Mouse (Mus musculus) embryonic facial prominence, embryonic 11.5 days (tissue): ENCODE data around the gene Stim1. TPM values are rescaled to one million over a fixed set of nuclear protein-coding genes. Genes with fewer than 3 reads are reported as not detected.

Experiments
- ATAC-seq: fragments of 200-750 bp; cut with Nextera tagmentation; replicated peaks from 2 replicates; pipeline ENCODE4 v1.8.0; 2017; ENCODE audit warnings: low read depth; ENCODE audit not compliant: insufficient number of reproducible peaks, low FRiP score, low TSS enrichment
- DNase-seq: peaks from one replicate; pipeline ENCODE4 v3.0.0-alpha.2; 2015; ENCODE audit warnings: low spot score
- H3K27ac ChIP-seq: fragments of 300-500 bp; sonication (generic); replicated peaks from 2 replicates; pipeline ENCODE4 v1.5.1; 2014; ENCODE audit warnings: mild to moderate bottlenecking, low read depth, low read length, control low read depth
- H3K27me3 ChIP-seq: fragments of 300-500 bp; sonication (generic); 2 replicates; pipeline ENCODE4 v1.6.1; 2014; ENCODE audit warnings: mild to moderate bottlenecking, low read length, moderate library complexity, mixed read lengths; ENCODE audit not compliant: control insufficient read depth, insufficient read depth
- H3K36me3 ChIP-seq: fragments of 300-500 bp; sonication (generic); replicated peaks from 2 replicates; pipeline ENCODE4 v1.6.1; 2014; ENCODE audit warnings: low read depth, mild to moderate bottlenecking, low read length, moderate library complexity, mixed read lengths; ENCODE audit not compliant: control insufficient read depth, insufficient read depth
- H3K4me1 ChIP-seq: fragments of 300-500 bp; sonication (generic); 2 replicates; pipeline ENCODE4 v1.6.1; 2014; ENCODE audit warnings: low read length, mixed read lengths; ENCODE audit not compliant: control insufficient read depth, insufficient read depth
- H3K4me2 ChIP-seq: fragments of 300-500 bp; sonication (generic); 2 replicates; pipeline ENCODE4 v1.6.1; 2014; ENCODE audit warnings: low read depth, mild to moderate bottlenecking, control low read depth, low read length, moderate library complexity
- H3K4me3 ChIP-seq: fragments of 300-500 bp; sonication (generic); 2 replicates; pipeline ENCODE4 v1.5.1; 2014; ENCODE audit warnings: low read depth, low read length, control low read depth
- H3K9ac ChIP-seq: fragments of 300-500 bp; sonication (generic); replicated peaks from 2 replicates; pipeline ENCODE4 v1.6.1; 2014; ENCODE audit warnings: mild to moderate bottlenecking, control low read depth, low read length
- H3K9me3 ChIP-seq: fragments of 300-500 bp; sonication (generic); replicated peaks from 2 replicates; pipeline ENCODE4 v1.6.1; 2016; ENCODE audit warnings: mild to moderate bottlenecking, low read length, inconsistent platforms, mixed read lengths; ENCODE audit not compliant: control insufficient read depth
- WGBS: fragments of 180-500 bp; shearing (Covaris S2); extraction: QIAGEN DNeasy Blood & Tissue Kit; methylation state at CpG from one replicate; pipeline ENCODE4 v1.1.7; 2014; 5-methylcytosine and 5-hydroxymethylcytosine counted together
- polyA plus RNA-seq: library from polyadenylated mRNA; unstranded; fragments of >200 nt; fragmentation: Nextera tagmentation; extraction: Ambion mirVana; gene quantifications from 2 replicates; pipeline ENCODE4 v1.2.1, GENCODE M21; 2014

Stim1 gene
- polyA plus RNA-seq, 1 experiment from 2014 or later = 10.6 TPM

DNA sequence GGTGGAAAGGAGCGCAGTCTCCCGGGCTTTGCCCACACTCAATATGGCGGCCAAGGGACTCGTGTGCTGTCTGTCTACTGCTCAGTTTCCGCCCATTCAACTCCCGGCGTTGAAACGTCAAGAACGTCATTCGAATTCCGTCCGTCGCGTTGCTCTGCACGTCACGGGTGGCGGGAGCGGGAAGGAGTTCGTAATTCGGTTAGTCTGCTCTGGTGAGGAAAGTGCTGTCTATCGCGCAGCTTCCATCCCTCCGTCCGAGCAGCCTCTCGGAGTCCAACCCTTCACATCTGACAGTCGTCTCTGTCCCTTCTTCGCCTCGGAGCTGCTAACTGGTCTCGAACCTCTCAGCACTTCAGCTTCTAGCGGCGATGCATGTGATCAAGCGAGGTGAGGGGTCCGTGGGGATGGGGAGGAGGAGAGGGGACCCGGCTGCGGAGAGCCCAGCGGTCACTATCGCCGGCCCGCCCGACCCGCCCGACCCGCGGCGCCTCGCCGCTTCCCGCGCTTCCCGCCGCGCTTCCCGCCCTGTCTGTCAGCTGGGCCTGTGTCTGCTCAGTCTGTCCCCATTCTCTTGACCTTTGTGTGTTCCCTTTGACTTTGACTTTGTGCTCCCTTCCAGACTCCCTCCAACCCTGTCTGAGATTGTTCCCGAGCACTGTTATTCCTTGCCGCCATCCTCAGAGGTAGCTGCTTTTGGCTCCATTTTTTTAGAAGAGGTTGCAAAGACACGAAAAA is 174.2 kb downstream of the Stim1 start, which contains the start of gene Rrm1:
Gene Rrm1 (plus strand): TSS at position 39 of the 735 bp plus-strand sequence.
- under 1% methylated on average over 56 of the region's 56 CpGs for WGBS
- Histone ChIP-seq H3K27ac (peak within 1 kb of the TSS; percentile 88), H3K4me3 (peak within 1 kb of the TSS; percentile 77), H3K27me3 (no peaks in the 10 kb centered on the region), H3K9ac (peak within 1 kb of the TSS; percentile 86), H3K9me3 (no peaks in the 10 kb centered on the region), H3K36me3 (peaks cover 3% of the 10 kb centered on the region; the same call in 1 of the 2 replicates), H3K4me1 (no peaks in the 10 kb centered on the region), H3K4me2 (peak within 1 kb of the TSS; percentile 50)
- peak; percentile 97 for ATAC-seq
- peak; percentile 99 for DNase-seq

DNA sequence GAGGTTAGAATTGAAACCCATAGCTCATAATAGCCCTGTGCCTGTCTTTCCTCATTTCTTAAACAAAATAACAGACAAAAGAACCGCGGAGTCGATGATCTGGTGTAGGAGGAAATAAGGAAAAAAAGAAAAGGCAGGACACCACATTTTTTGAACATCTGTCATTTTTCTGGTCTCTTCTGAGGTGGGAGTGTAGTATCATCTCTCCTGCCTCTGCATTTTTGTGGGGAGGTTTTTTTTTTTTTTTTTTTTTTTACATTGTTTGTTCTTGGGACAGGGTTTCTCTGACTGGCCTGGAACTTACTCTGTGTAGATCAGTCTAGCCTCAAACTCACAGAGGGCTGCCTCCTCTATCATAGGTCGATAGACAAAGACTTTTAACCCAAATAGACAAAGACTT is 174.8 kb downstream of the Stim1 start:
- H3K4me1 ChIP-seq = no peaks in the 10 kb centered on the region
- ATAC-seq (no peak), DNase-seq (peak; percentile 3)
- 4% methylated on average over 4 of the region's 4 CpGs for WGBS
- H3K4me3 ChIP-seq = peak overlapping the region; percentile 77
- peak overlapping the region; percentile 50 for H3K4me2 ChIP-seq
- peak overlapping the region; percentile 86 for H3K9ac ChIP-seq
- peak overlapping the region; percentile 88; the same call in 1 of the 2 replicates for H3K27ac ChIP-seq
- H3K36me3 ChIP-seq = peaks cover 3% of the 10 kb centered on the region; the same call in 1 of the 2 replicates
- no peaks in the 10 kb centered on the region for H3K27me3 ChIP-seq
- H3K9me3 ChIP-seq = no peaks in the 10 kb centered on the region

DNA sequence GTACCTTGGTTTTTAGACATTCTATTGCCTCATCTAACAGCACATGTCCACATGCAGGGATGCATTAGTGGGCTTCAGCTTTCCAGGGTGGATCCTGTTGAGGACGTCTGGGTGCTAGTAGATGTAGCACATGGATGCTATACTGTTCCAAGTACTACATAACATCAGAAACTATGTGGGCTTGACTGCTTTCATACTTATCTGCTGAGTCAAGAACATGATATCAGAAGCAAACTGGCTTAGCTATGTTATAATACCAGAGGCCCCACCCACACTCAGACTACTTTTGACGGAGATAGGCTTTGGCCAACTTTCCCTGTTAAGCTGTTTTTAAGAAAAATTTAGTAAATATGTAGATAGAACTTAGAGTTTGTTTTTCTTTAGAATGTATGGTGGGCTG is 176.7 kb downstream of the Stim1 start:
- peaks cover 3% of the 10 kb centered on the region; the same call in 1 of the 2 replicates for H3K36me3 ChIP-seq
- ATAC-seq = no peak
- 86% methylated on average over 2 of the region's 2 CpGs for WGBS
- no peak overlapping the region for H3K27ac ChIP-seq
- H3K9me3 ChIP-seq = no peaks in the 10 kb centered on the region
- H3K27me3 ChIP-seq = no peaks in the 10 kb centered on the region
- H3K4me3 ChIP-seq = no peak overlapping the region
- H3K9ac ChIP-seq = no peak overlapping the region
- H3K4me1 ChIP-seq = no peaks in the 10 kb centered on the region
- no peak overlapping the region for H3K4me2 ChIP-seq
- no peak for DNase-seq

DNA sequence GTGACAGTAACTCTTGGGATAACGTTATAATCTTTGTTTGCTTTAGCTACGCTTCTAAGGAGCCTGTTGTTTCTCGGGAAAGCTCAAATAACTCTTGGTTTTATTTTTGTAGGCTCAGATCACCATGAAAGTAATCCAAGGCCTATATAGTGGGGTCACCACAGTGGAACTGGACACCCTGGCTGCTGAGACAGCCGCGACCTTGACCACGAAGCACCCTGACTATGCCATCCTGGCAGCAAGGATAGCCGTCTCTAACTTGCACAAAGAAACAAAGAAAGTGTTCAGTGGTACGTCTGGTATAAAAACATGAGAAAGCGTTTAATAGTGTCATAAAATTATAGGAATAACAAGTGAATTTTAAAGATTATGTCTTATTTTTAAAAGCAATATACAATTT is 178.8 kb downstream of the Stim1 start:
- ATAC-seq = no peak
- peaks cover 7% of the 10 kb centered on the region; the same call in 1 of the 2 replicates for H3K36me3 ChIP-seq

DNA sequence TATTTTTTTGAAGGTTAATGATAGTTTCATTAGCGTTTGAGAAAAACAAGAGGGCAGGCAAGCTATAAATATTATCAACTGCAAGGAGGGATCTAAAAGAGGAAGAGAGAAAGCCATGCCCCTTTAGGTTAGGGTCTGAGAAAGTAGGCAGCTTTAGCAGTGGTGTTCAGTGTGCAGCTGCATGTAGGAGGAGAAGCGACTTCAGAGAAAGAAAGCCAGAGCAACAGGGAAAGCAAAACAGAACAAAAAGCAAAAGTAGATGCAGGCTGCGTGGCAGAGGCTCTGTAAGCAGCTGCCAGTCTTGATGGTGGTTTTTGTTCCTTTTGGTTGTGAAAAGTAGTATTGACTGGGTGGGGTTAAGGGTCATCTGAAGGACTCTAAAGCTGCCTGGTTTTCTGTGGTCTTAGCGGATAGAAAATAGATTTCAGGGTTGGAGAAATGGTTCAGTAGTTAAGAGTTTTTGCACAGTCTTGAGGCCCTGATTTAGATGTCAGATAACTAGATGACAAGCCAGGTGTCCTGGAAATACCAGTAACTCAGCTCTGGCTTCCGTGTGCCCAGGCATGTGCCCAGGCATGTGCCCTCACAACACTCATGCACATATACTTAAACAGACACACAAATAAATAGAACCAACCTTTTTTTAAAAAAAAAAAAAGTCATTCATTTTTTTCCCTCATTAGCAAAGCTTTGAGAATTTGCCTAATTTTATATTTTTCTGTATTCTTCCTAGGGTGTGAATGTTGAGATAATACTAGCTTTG is 191.2 kb downstream of the Stim1 start:
- no peaks in the 10 kb centered on the region for H3K27me3 ChIP-seq
- WGBS = 89% methylated on average over 5 of the region's 5 CpGs
- H3K36me3 ChIP-seq = peaks cover 13% of the 10 kb centered on the region
- H3K4me1 ChIP-seq = no peaks in the 10 kb centered on the region
- no peaks in the 10 kb centered on the region for H3K9me3 ChIP-seq
- no peak overlapping the region for H3K4me3 ChIP-seq
- H3K27ac ChIP-seq = no peak overlapping the region
- no peak overlapping the region for H3K9ac ChIP-seq
- H3K4me2 ChIP-seq = no peak overlapping the region
- no peak for DNase-seq
- ATAC-seq = no peak

More for the DNA sequence above, 178.8 kb downstream of the Stim1 start:
- Histone ChIP-seq H3K4me3 (no peak overlapping the region), H3K4me2 (no peak overlapping the region), H3K9me3 (no peaks in the 10 kb centered on the region), H3K4me1 (no peaks in the 10 kb centered on the region), H3K27me3 (no peaks in the 10 kb centered on the region), H3K27ac (no peak overlapping the region), H3K9ac (no peak overlapping the region)
- DNase-seq = no peak
- 92% methylated on average over 9 of the region's 9 CpGs for WGBS

DNA sequence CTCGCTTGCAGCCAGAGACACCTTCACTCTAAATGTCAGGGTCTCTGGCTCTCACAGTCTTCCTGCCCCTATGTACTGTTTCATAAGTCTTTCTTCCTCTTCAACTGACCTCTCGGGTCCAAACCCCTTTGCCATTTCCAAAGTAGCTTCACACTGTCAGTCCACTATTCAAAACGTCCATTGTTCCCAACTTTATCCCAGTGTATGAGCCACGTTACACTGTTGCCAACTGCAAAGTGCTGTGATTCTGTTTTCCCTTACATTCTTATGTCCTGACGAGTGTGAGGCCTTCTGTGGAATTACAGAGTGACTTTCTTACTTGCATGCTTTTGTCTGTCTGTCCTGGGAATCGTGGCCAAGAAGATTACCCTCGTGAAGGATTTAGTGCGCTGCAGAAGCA is 200.0 kb downstream of the Stim1 start:
- ATAC-seq = no peak
- Histone ChIP-seq H3K36me3 (peaks cover 13% of the 10 kb centered on the region), H3K4me2 (no peak overlapping the region), H3K4me1 (no peaks in the 10 kb centered on the region), H3K9me3 (no peaks in the 10 kb centered on the region), H3K4me3 (no peak overlapping the region), H3K9ac (no peak overlapping the region), H3K27me3 (no peaks in the 10 kb centered on the region), H3K27ac (no peak overlapping the region)
- 91% methylated on average over 8 of the region's 8 CpGs for WGBS
- no peak for DNase-seq

DNA sequence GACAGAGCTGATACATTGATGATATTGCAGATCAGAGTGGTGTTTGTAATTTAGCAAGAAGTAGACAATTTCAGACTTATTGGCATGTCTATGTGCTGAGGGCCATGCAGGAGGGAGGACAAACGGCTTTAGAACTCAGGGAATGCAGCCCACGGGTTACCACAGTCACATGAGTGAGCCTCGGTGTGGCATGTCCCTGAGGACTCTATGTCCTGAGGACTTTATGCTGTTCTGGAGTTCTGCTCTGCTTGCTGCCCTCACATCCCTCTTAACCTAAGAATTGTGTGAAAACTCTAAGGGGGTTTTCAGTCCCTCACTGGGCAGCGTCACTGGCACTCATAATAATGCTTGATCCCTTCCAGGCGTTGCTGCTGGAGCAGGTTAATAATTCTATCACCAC is 205.1 kb downstream of the Stim1 start:
- H3K9ac ChIP-seq = no peak overlapping the region
- ATAC-seq (no peak), DNase-seq (no peak)
- H3K4me2 ChIP-seq = no peak overlapping the region
- no peaks in the 10 kb centered on the region for H3K27me3 ChIP-seq
- no peak overlapping the region for H3K4me3 ChIP-seq
- peaks cover 1% of the 10 kb centered on the region; the same call in 1 of the 2 replicates for H3K36me3 ChIP-seq
- no peaks in the 10 kb centered on the region for H3K4me1 ChIP-seq
- no peak overlapping the region for H3K27ac ChIP-seq
- no peaks in the 10 kb centered on the region for H3K9me3 ChIP-seq
- WGBS = 69% methylated on average over 5 of the region's 5 CpGs

DNA sequence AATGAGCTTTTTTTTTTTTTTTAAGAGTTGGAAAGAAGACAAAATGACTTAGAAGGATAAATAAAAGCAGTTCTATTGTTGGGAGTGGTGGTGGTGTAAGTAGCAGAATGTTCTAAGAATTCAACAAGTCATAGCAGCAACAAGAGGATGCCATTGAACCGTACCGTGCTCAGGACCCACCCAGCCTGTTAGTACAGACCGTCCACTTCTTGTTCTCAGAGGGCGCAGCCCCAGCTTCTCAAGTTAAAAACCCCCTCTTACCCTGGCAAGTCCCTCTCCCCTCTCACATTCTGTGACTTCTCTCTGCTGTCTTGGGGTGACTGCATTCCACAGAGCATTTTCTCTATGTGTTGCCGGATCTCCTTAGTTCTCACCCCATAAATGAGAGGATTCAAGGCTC is 209.0 kb downstream of the Stim1 start:
- DNase-seq = no peak

More for the DNA sequence above, 209.0 kb downstream of the Stim1 start:
- H3K27me3 ChIP-seq = no peaks in the 10 kb centered on the region
- H3K36me3 ChIP-seq = no peaks in the 10 kb centered on the region
- ATAC-seq = no peak
- H3K27ac ChIP-seq = no peak overlapping the region
- H3K4me1 ChIP-seq = no peaks in the 10 kb centered on the region
- H3K9ac ChIP-seq = no peak overlapping the region
- 90% methylated on average over 5 of the region's 5 CpGs for WGBS
- H3K4me3 ChIP-seq = no peak overlapping the region
- H3K4me2 ChIP-seq = no peak overlapping the region
- no peaks in the 10 kb centered on the region for H3K9me3 ChIP-seq
